Mouse (Mus musculus) CH12.LX (cell line): ENCODE measurements around the gene Mtnr1b. TPM values are rescaled to one million over a fixed set of nuclear protein-coding genes. Genes with fewer than 3 reads are reported as not detected.

ENCODE experiments used
- DNase-seq: peaks from one replicate; pipeline ENCODE4 v3.0.0-alpha.2; 2013; ENCODE audit errors: extremely low read depth
- H3K27ac ChIP-seq: 2 replicates; pipeline ENCODE4 v1.5.1; 2012; ENCODE audit warnings: low read depth, mild to moderate bottlenecking, control low read depth, moderate library complexity; ENCODE audit not compliant: insufficient read depth
- H3K27me3 ChIP-seq: replicated peaks from 2 replicates; pipeline ENCODE3; 2012; ENCODE audit warnings: inconsistent platforms
- H3K36me3 ChIP-seq, 2 experiments: replicated peaks in 1 of 2; 2 replicates each; pipeline versions ENCODE3 to v1.6.1; 2012; ENCODE audit warnings: inconsistent platforms in 1 of 2, low read length in 1 of 2, mild to moderate bottlenecking in 1 of 2, mixed read lengths in 1 of 2, moderate library complexity in 1 of 2; ENCODE audit not compliant: control insufficient read depth in 1 of 2, insufficient read depth in 1 of 2
- H3K4me1 ChIP-seq, 2 experiments: 2 replicates each; pipeline ENCODE4 v1.6.1; 2012; ENCODE audit warnings: inconsistent platforms in 1 of 2, moderate library complexity in 1 of 2; ENCODE audit not compliant: insufficient read depth in 2 of 2, control insufficient read depth in 1 of 2
- H3K4me2 ChIP-seq: 2 replicates; pipeline ENCODE4 v1.6.1; 2012; ENCODE audit warnings: low read depth, mild to moderate bottlenecking, control low read depth; ENCODE audit not compliant: poor library complexity, insufficient read depth, severe bottlenecking
- H3K4me3 ChIP-seq, 3 experiments: fragments of 150-350 bp in 1 of 3; sonication (generic) in 1 of 3; replicated peaks in 1 of 3; 2 replicates each; pipeline versions ENCODE3 to v1.5.1; 2011 to 2012; ENCODE audit warnings: low read depth in 2 of 3, low read length in 2 of 3, mild to moderate bottlenecking in 2 of 3, moderate library complexity in 2 of 3, control low read depth in 1 of 3, improper control_type of control experiment in 1 of 3, inconsistent platforms in 1 of 3, mixed read lengths in 1 of 3; ENCODE audit not compliant: poor library complexity in 1 of 3
- H3K79me2 ChIP-seq: replicated peaks from 2 replicates; pipeline ENCODE4 v1.6.1; 2012; ENCODE audit warnings: mild to moderate bottlenecking, moderate library complexity; ENCODE audit not compliant: control insufficient read depth, poor library complexity, insufficient read depth, severe bottlenecking; ENCODE audit errors: extremely low read depth
- H3K9ac ChIP-seq: 2 replicates; pipeline ENCODE4 v1.6.1; 2012; ENCODE audit warnings: low read depth, mild to moderate bottlenecking, control low read depth, moderate library complexity; ENCODE audit not compliant: insufficient read depth
- H3K9me3 ChIP-seq: replicated peaks from 2 replicates; pipeline ENCODE3; 2012; ENCODE audit warnings: low read length, inconsistent platforms, mixed read lengths
- CHD1 ChIP-seq: IDR thresholded peaks from 2 replicates; pipeline ENCODE4 v1.6.1; 2012; ENCODE audit warnings: low read depth, low read length, improper control_type of control experiment, inconsistent platforms
- CTCF ChIP-seq, 2 experiments: IDR thresholded peaks in 1 of 2; conservative IDR thresholded peaks in 1 of 2; 2 replicates each; pipeline ENCODE4 v1.5.1; 2011 to 2012; ENCODE audit warnings: low read depth in 2 of 2, low read length in 2 of 2, improper control_type of control experiment in 1 of 2, inconsistent platforms in 1 of 2, mild to moderate bottlenecking in 1 of 2, moderate library complexity in 1 of 2
- KAT2A ChIP-seq: IDR thresholded peaks from 2 replicates; pipeline ENCODE4 v1.6.1; 2012; ENCODE audit warnings: low read length, improper control_type of control experiment, inconsistent platforms; ENCODE audit not compliant: insufficient replicate concordance
- MAFK ChIP-seq: IDR thresholded peaks from 2 replicates; pipeline ENCODE4 v1.6.1; 2011; ENCODE audit warnings: low read length, improper control_type of control experiment; ENCODE audit not compliant: insufficient replicate concordance
- MAZ ChIP-seq: IDR thresholded peaks from 2 replicates; pipeline ENCODE4 v1.6.1; 2012; ENCODE audit warnings: low read depth, mild to moderate bottlenecking, inconsistent platforms, low read length, improper control_type of control experiment, moderate library complexity
- MEF2A ChIP-seq: IDR thresholded peaks from 2 replicates; pipeline ENCODE4 v1.6.1; 2014; ENCODE audit warnings: low read depth, mild to moderate bottlenecking, inconsistent platforms, low read length, improper control_type of control experiment, borderline replicate concordance
- MXI1 ChIP-seq: IDR thresholded peaks from 2 replicates; pipeline ENCODE4 v1.6.1; 2011; ENCODE audit warnings: mild to moderate bottlenecking, low read depth, low read length, improper control_type of control experiment
- MYC ChIP-seq: IDR thresholded peaks from 2 replicates; pipeline ENCODE4 v1.6.1; 2011; ENCODE audit warnings: low read depth, mild to moderate bottlenecking, improper control_type of control experiment, low read length
- NELFE ChIP-seq: IDR thresholded peaks from 2 replicates; pipeline ENCODE4 v1.6.1; 2011; ENCODE audit warnings: low read depth, low read length, improper control_type of control experiment
- NRF1 ChIP-seq: IDR thresholded peaks from 2 replicates; pipeline ENCODE4 v1.6.1; 2014; ENCODE audit warnings: low read depth, mild to moderate bottlenecking, inconsistent platforms, low read length, improper control_type of control experiment, moderate library complexity
- PAX5 ChIP-seq: IDR thresholded peaks from 2 replicates; pipeline ENCODE4 v1.6.1; 2012; ENCODE audit warnings: low read length, inconsistent platforms, mixed read lengths
- POLR2AphosphoS2 ChIP-seq: IDR thresholded peaks from 2 replicates; pipeline ENCODE4 v1.6.1; 2011; ENCODE audit warnings: low read depth, low read length, improper control_type of control experiment
- RCOR1 ChIP-seq: conservative IDR thresholded peaks from 2 replicates; pipeline ENCODE4 v1.6.1; 2012; ENCODE audit warnings: low read depth, mild to moderate bottlenecking, inconsistent platforms, low read length, improper control_type of control experiment
- SMC3 ChIP-seq: IDR thresholded peaks from 2 replicates; pipeline ENCODE4 v1.6.1; 2011; ENCODE audit warnings: low read depth, low read length, improper control_type of control experiment
- TBP ChIP-seq: conservative IDR thresholded peaks from 2 replicates; pipeline ENCODE4 v1.6.1; 2011; ENCODE audit warnings: low read depth, low read length, improper control_type of control experiment
- UBTF ChIP-seq: IDR thresholded peaks from 2 replicates; pipeline ENCODE4 v1.6.1; 2012; ENCODE audit warnings: low read depth, mild to moderate bottlenecking, inconsistent platforms, low read length, improper control_type of control experiment, moderate library complexity
- USF2 ChIP-seq: conservative IDR thresholded peaks from 2 replicates; pipeline ENCODE4 v1.6.1; 2011; ENCODE audit warnings: low read depth, low read length, improper control_type of control experiment
- ZC3H11A ChIP-seq: IDR thresholded peaks from 2 replicates; pipeline ENCODE4 v1.6.1; 2012; ENCODE audit warnings: low read depth, mild to moderate bottlenecking, inconsistent platforms, low read length, improper control_type of control experiment
- ZKSCAN1 ChIP-seq: IDR thresholded peaks from 2 replicates; pipeline ENCODE4 v1.6.1; 2012; ENCODE audit warnings: low read depth, inconsistent platforms, low read length, improper control_type of control experiment, borderline replicate concordance
- ZMIZ1 ChIP-seq: IDR thresholded peaks from 2 replicates; pipeline ENCODE4 v1.6.1; 2012; ENCODE audit warnings: low read depth, mild to moderate bottlenecking, inconsistent platforms, low read length, improper control_type of control experiment
- ZNF384 ChIP-seq: IDR thresholded peaks from 2 replicates; pipeline ENCODE4 v1.6.1; 2012; ENCODE audit warnings: low read depth, low read length, improper control_type of control experiment, inconsistent platforms
- dilution Hi-C: fragments of 300-500 bp; cut with MboI; formaldehyde crosslinking; loops from 2 replicates; pipeline ENCODE4 v1.14.3; 2020; ENCODE audit warnings: low sequenced_read_pairs; ENCODE audit not compliant: extremely low pct_unique_long_range_greater_than_20kb, extremely low pct_ligation_motif_present
- in situ Hi-C: fragments of 300-500 bp; cut with MboI; formaldehyde crosslinking; loops from 3 replicates; pipeline ENCODE4 v1.14.3; 2019; ENCODE audit warnings: low sequenced_read_pairs, low pct_ligation_motif_present, low pct_unique_long_range_greater_than_20kb, mixed read lengths
- polyA plus RNA-seq: library from polyadenylated mRNA; unstranded; fragments of >175 nt; gene quantifications from 2 replicates; pipeline ENCODE4 v1.2.1, GENCODE M21; 2012; ENCODE audit warnings: low read depth; ENCODE audit not compliant: insufficient read length
- total RNA-seq, 2 experiments: library from RNA; depleted of rRNA; stranded (reverse); fragments of 300-350 nt in 1 of 2; fragments of >200 nt in 1 of 2; gene quantifications; 2 replicates each; pipeline ENCODE4 v1.2.3; 2012 to 2014

The Mtnr1b gene
- total RNA-seq (2012; rRNA removed): not detected in 2 replicates
- not detected in 2 replicates for total RNA-seq (2014; rRNA removed)
- not detected in 2 replicates for polyA plus RNA-seq

DNA sequence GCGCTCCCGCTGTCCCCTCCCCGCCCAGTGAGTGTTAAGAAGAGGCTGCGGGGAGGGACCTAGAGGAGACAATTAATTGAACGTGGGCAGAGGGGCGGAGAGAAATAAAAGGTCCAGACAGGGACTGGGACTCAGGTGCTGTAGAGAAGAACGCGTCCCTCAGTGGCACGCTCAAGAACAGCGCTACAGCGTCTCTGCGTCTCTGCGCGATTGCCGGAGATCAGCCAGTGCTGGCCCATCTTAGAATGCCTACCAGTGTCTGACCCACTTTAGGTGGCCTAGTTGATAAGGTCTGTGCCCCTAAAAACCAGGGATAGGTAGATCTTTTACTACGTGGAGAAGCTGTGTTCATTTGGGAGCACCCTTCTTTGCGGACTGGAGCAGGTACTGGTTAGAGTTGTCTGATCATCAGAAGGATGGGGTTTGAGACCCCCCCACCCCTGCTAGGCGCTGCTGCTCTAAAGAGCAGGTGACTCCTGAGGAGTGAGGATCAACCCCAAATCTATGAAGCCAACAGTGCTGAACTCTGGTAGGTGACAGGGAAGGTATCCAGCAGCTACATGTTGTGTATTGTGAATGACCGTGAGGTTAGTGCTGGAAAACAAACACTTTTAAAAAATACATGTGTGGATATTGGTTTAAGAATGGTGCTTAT lies at the start of gene Mtnr1b:
Gene Mtnr1b (minus strand): TSS at position 51 of the 655 bp plus-strand sequence.
- no peak within 1 kb of the TSS for H3K9ac ChIP-seq
- no peaks in the 10 kb centered on the region for H3K27me3 ChIP-seq
- no peak for DNase-seq
- no peaks in the 10 kb centered on the region for H3K36me3 ChIP-seq
- TF ChIP-seq TBP (no peak), POLR2AphosphoS2 (no peak), CHD1 (no peak), MAZ (no peak), ZNF384 (no peak), ZMIZ1 (no peak), UBTF (no peak), NELFE (no peak), ZKSCAN1 (no peak), KAT2A (no peak)
- peaks cover 0 to 1% of the 10 kb centered on the region in 2 experiments; a peak in 1 of 4 replicates for H3K4me1 ChIP-seq
- H3K79me2 ChIP-seq: no peaks in the 10 kb centered on the region
- dilution Hi-C loops (no loop called here), in situ Hi-C loops (loop anchor here (25.0 kb wide), 1 partner anchor 437 kb away; no protein-coding TSS in a partner anchor)
- no peak within 1 kb of the TSS for H3K27ac ChIP-seq
- no peak within 1 kb of the TSS for H3K4me3 ChIP-seq
- no peaks in the 10 kb centered on the region for H3K9me3 ChIP-seq
- H3K4me2 ChIP-seq: no peak within 1 kb of the TSS

DNA sequence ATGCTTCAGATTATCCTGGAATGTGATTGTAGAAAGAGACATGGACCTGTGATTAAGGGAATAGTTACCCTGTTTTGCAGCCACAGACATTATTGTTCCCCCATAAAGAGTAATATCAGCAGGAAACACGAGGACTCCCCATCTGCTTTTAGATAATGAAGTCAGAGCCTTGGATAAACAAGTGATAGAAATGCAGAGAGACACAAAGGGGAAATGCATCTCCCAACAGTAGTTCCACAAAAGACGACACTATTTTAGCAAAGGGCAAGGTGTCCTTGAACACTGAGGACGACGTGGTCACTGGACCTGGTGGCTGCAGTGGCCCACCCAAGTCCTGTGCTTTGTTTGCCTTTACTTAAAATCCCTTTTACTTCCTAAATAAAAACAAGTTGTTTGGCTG lies 45.9 kb upstream of the Mtnr1b start:
- Histone ChIP-seq H3K36me3 (no peaks in the 10 kb centered on the region), H3K4me3 (no peak overlapping the region), H3K79me2 (no peaks in the 10 kb centered on the region), H3K4me2 (no peak overlapping the region), H3K27ac (no peak overlapping the region), H3K9me3 (no peaks in the 10 kb centered on the region), H3K4me1 (no peaks in the 10 kb centered on the region), H3K9ac (no peak overlapping the region), H3K27me3 (no peaks in the 10 kb centered on the region)
- in situ Hi-C loops (no loop called here), dilution Hi-C loops (no loop called here)
- DNase-seq: no peak
- TF ChIP-seq CHD1 (no peak), MAFK (no peak), MEF2A (no peak), ZC3H11A (no peak), USF2 (no peak), ZMIZ1 (no peak), MYC (no peak), NRF1 (no peak), MXI1 (no peak), TBP (no peak), CTCF (conservative IDR thresholded peaks at IDR 0.05 in 1 of 2, IDR thresholded peaks at IDR 0.05 in 1 of 2; ENCODE audit: low read depth in 2 of 2, low read length in 2 of 2) (no peak), PAX5 (no peak), ZNF384 (no peak), RCOR1 (no peak), ZKSCAN1 (no peak), SMC3 (no peak)
